Mouse (Mus musculus): Measurements from ENCODE around the gene 2010315B03Rik. TPM values are rescaled to one million over a fixed set of nuclear protein-coding genes. Genes with fewer than 3 reads are reported as not detected.
A peak's percentile ranks its signal among the peaks of the same experiment; 100 is the strongest.
"Not testable (repeated sequence)": the region's sequence is repeated elsewhere in the genome, so short reads cannot be mapped to it uniquely, and the experiment has no call there.

Gene 2010315B03Rik
- polyA plus RNA-seq, 1 experiment from 2014 or later = 10.5 TPM

DNA sequence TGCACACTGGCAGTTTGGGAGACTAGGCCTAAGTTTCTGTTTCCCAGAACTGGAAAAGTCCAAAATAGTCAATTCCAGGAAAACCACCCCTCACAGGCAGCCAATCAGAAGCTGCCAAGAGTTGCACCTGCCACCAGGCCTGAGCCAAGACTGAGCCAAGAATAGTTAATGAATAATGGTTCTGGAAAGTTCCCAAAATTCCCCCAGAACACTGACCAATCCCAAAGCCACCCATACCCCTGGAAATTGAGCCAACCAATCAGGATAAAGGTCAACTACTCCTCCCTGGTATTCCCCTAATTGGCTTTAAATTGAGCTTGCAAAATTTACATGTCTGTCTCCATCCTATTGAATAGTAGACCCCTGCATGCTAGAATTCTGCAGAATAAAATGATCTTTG is 39.3 kb downstream of the 2010315B03Rik start:
- Histone ChIP-seq H3K27ac (ENCODE audit: low read length) (no peak overlapping the region), H3K4me1 (ENCODE audit: control insufficient read depth, insufficient read depth, low read length) (no peaks in the 10 kb centered on the region), H3K9me3 (replicated peaks; ENCODE audit: control insufficient read depth, low read length) (peaks cover 44% of the 10 kb centered on the region), H3K36me3 (ENCODE audit: control insufficient read depth, insufficient read depth) (peaks cover 50% of the 10 kb centered on the region), H3K4me3 (ENCODE audit: low read length) (no peak overlapping the region), H3K27me3 (ENCODE audit: control insufficient read depth, insufficient read depth, low read length) (no peaks in the 10 kb centered on the region), H3K9ac (ENCODE audit: low read length) (no peak overlapping the region), H3K4me2 (ENCODE audit: low read depth, low read length) (no peak overlapping the region)
- ATAC-seq (replicated peaks; ENCODE audit: extremely low read depth, insufficient read depth, low FRiP score) = no peak

- H3K4me1 ChIP-seq (ENCODE audit: control insufficient read depth, insufficient read depth, low read length) = no peaks in the 10 kb centered on the region
- peaks cover 23% of the 10 kb centered on the region for H3K9me3 ChIP-seq (replicated peaks; ENCODE audit: control insufficient read depth, low read length)
- peaks cover 25% of the 10 kb centered on the region for H3K36me3 ChIP-seq (ENCODE audit: control insufficient read depth, insufficient read depth)
- H3K27me3 ChIP-seq (ENCODE audit: control insufficient read depth, insufficient read depth, low read length) = no peaks in the 10 kb centered on the region
- no peak overlapping the region for H3K4me3 ChIP-seq (ENCODE audit: low read length)
- 26% methylated on average over 2 of the region's 2 CpGs for WGBS
- no peak overlapping the region for H3K9ac ChIP-seq (ENCODE audit: low read length)
- ATAC-seq (replicated peaks; ENCODE audit: extremely low read depth, insufficient read depth, low FRiP score) = no peak
- no peak overlapping the region for H3K27ac ChIP-seq (ENCODE audit: low read length)
- no peak overlapping the region for H3K4me2 ChIP-seq (ENCODE audit: low read depth, low read length)
These were observed 44.6 kb downstream of the 2010315B03Rik start for GRCm38 (mm10) chr9:124267929-124268328.

- ATAC-seq (replicated peaks; ENCODE audit: extremely low read depth, insufficient read depth, low FRiP score) = no peak
- H3K4me2 ChIP-seq (ENCODE audit: low read depth, low read length) = no peak overlapping the region
- H3K4me1 ChIP-seq (ENCODE audit: control insufficient read depth, insufficient read depth, low read length) = no peaks in the 10 kb centered on the region
- H3K36me3 ChIP-seq (ENCODE audit: control insufficient read depth, insufficient read depth) = peaks cover 25% of the 10 kb centered on the region
- no peaks in the 10 kb centered on the region for H3K27me3 ChIP-seq (ENCODE audit: control insufficient read depth, insufficient read depth, low read length)
- H3K9me3 ChIP-seq (replicated peaks; ENCODE audit: control insufficient read depth, low read length) = peaks cover 20% of the 10 kb centered on the region
- no peak overlapping the region for H3K27ac ChIP-seq (ENCODE audit: low read length)
- H3K9ac ChIP-seq (ENCODE audit: low read length) = no peak overlapping the region
- no peak overlapping the region for H3K4me3 ChIP-seq (ENCODE audit: low read length)
These were observed 45.0 kb downstream of the 2010315B03Rik start for GRCm38 (mm10) chr9:124267493-124267892.

GRCm38 (mm10) chr9:124262987-124263717 is 49.3 kb downstream of the 2010315B03Rik start:
- H3K9me3 ChIP-seq (replicated peaks; ENCODE audit: control insufficient read depth, low read length) = no peaks in the 10 kb centered on the region
- H3K9ac ChIP-seq (ENCODE audit: low read length) = no peak overlapping the region
- no peaks in the 10 kb centered on the region for H3K4me1 ChIP-seq (ENCODE audit: control insufficient read depth, insufficient read depth, low read length)
- WGBS = 67% methylated on average over 4 of the region's 4 CpGs
- no peak overlapping the region for H3K27ac ChIP-seq (ENCODE audit: low read length)
- no peak overlapping the region for H3K4me2 ChIP-seq (ENCODE audit: low read depth, low read length)
- no peak for ATAC-seq (replicated peaks; ENCODE audit: extremely low read depth, insufficient read depth, low FRiP score)
- H3K4me3 ChIP-seq (ENCODE audit: low read length) = no peak overlapping the region
- no peaks in the 10 kb centered on the region for H3K36me3 ChIP-seq (ENCODE audit: control insufficient read depth, insufficient read depth)
- H3K27me3 ChIP-seq (ENCODE audit: control insufficient read depth, insufficient read depth, low read length) = no peaks in the 10 kb centered on the region

- peaks cover 14% of the 10 kb centered on the region for H3K9me3 ChIP-seq (replicated peaks; ENCODE audit: control insufficient read depth, low read length)
- H3K36me3 ChIP-seq (ENCODE audit: control insufficient read depth, insufficient read depth) = no peaks in the 10 kb centered on the region
- 60% methylated on average over 4 of the region's 4 CpGs for WGBS
- no peak for ATAC-seq (replicated peaks; ENCODE audit: extremely low read depth, insufficient read depth, low FRiP score)
- no peak overlapping the region for H3K4me2 ChIP-seq (ENCODE audit: low read depth, low read length)
- no peaks in the 10 kb centered on the region for H3K27me3 ChIP-seq (ENCODE audit: control insufficient read depth, insufficient read depth, low read length)
- no peak overlapping the region for H3K9ac ChIP-seq (ENCODE audit: low read length)
- H3K4me3 ChIP-seq (ENCODE audit: low read length) = no peak overlapping the region
- no peak overlapping the region for H3K27ac ChIP-seq (ENCODE audit: low read length)
- H3K4me1 ChIP-seq (ENCODE audit: control insufficient read depth, insufficient read depth, low read length) = no peaks in the 10 kb centered on the region
These were observed 54.4 kb downstream of the 2010315B03Rik start for GRCm38 (mm10) chr9:124258067-124258556.

DNA sequence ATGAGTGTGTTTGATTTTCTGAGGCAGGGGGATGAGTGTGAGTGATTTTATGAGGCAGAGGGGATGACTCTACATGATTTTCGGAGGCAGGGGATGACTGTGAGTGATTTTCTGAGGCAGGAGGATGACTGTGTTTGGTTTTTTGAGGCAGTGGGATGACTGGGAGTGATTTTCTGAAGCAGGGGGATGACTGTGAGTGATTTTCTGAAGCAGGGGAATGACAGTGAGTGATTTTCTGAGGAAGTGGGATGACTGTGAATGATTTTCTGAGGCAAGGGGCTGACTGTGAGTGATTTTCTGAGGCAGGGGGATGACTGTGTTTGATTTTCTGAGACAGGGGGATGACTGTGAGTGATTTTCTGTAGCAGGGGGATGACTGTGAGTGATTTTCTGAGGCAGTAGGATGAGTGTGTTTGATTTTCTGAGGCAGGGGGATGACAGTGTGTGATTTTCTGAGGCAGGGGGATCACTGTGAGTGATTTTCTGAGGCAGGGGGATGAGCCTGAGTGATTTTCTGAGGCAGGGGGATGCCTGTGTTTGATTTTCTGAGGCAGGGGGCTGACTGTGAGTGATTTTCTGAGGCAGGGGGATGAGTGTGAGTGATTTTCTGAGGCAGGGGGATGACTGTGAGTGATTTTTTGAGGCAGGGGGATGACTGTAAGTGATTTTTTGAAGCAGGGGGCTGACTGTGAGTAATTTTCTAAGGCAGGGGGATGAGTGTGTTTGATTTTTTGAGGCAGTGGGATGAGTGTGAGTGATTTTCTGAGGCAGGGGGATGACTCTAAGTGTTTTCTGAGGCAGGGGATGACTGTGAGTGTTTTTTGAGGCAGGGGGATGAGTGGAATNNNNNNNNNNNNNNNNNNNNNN is 55.1 kb downstream of the 2010315B03Rik start:
- no peaks in the 10 kb centered on the region for H3K36me3 ChIP-seq (ENCODE audit: control insufficient read depth, insufficient read depth)
- 53% methylated on average over 1 of the region's 1 CpGs for WGBS
- no peak overlapping the region for H3K4me2 ChIP-seq (ENCODE audit: low read depth, low read length)
- no peak overlapping the region for H3K27ac ChIP-seq (ENCODE audit: low read length)
- H3K9ac ChIP-seq (ENCODE audit: low read length) = no peak overlapping the region
- H3K27me3 ChIP-seq (ENCODE audit: control insufficient read depth, insufficient read depth, low read length) = no peaks in the 10 kb centered on the region
- ATAC-seq (replicated peaks; ENCODE audit: extremely low read depth, insufficient read depth, low FRiP score) = no peak; the same call in 1 of the 2 replicates
- peaks cover 14% of the 10 kb centered on the region for H3K9me3 ChIP-seq (replicated peaks; ENCODE audit: control insufficient read depth, low read length)
- no peak overlapping the region for H3K4me3 ChIP-seq (ENCODE audit: low read length)
- no peaks in the 10 kb centered on the region for H3K4me1 ChIP-seq (ENCODE audit: control insufficient read depth, insufficient read depth, low read length)

- peaks cover 14% of the 10 kb centered on the region for H3K9me3 ChIP-seq (replicated peaks; ENCODE audit: control insufficient read depth, low read length)
- not testable (repeated sequence) for H3K4me1 ChIP-seq (ENCODE audit: control insufficient read depth, insufficient read depth, low read length); H3K27me3 ChIP-seq (ENCODE audit: control insufficient read depth, insufficient read depth, low read length); H3K4me3 ChIP-seq (ENCODE audit: low read length); H3K36me3 ChIP-seq (ENCODE audit: control insufficient read depth, insufficient read depth); H3K9ac ChIP-seq (ENCODE audit: low read length); H3K4me2 ChIP-seq (ENCODE audit: low read depth, low read length); H3K27ac ChIP-seq (ENCODE audit: low read length)
- peak; percentile 67; the same call in 1 of the 2 replicates for ATAC-seq (replicated peaks; ENCODE audit: extremely low read depth, insufficient read depth, low FRiP score)
- 11% methylated on average over 1 of the region's 1 CpGs for WGBS
These were observed 56.0 kb downstream of the 2010315B03Rik start for GRCm38 (mm10) chr9:124256271-124257199.

DNA sequence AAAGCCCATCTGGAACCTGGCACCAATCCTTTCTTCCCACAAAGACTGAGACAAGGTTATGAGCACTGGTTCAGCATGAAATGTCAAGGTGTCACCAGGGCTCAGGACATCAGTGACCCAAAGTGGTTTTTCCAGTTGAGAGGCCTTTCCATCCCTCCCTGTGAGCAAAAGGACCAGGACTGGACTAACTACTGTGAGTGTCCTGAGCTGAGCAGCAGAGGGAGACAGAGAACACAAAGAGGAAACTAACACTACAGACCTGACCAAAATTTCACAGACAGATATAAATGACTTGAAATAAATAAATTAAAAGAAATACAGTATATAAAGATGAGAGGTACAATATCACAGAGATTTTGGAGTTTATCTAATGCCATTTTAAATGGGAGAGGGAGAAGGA is 61.1 kb downstream of the 2010315B03Rik start:
- no peak overlapping the region for H3K4me2 ChIP-seq (ENCODE audit: low read depth, low read length)
- peaks cover 4% of the 10 kb centered on the region for H3K9me3 ChIP-seq (replicated peaks; ENCODE audit: control insufficient read depth, low read length)
- H3K4me1 ChIP-seq (ENCODE audit: control insufficient read depth, insufficient read depth, low read length) = no peaks in the 10 kb centered on the region
- no peaks in the 10 kb centered on the region for H3K27me3 ChIP-seq (ENCODE audit: control insufficient read depth, insufficient read depth, low read length)
- no peak overlapping the region for H3K27ac ChIP-seq (ENCODE audit: low read length)
- no peaks in the 10 kb centered on the region for H3K36me3 ChIP-seq (ENCODE audit: control insufficient read depth, insufficient read depth)
- ATAC-seq (replicated peaks; ENCODE audit: extremely low read depth, insufficient read depth, low FRiP score) = no peak
- H3K9ac ChIP-seq (ENCODE audit: low read length) = no peak overlapping the region
- no peak overlapping the region for H3K4me3 ChIP-seq (ENCODE audit: low read length)
